Mouse (Mus musculus): ENCODE measurements around the gene Nek5.

Gene Nek5

DNA sequence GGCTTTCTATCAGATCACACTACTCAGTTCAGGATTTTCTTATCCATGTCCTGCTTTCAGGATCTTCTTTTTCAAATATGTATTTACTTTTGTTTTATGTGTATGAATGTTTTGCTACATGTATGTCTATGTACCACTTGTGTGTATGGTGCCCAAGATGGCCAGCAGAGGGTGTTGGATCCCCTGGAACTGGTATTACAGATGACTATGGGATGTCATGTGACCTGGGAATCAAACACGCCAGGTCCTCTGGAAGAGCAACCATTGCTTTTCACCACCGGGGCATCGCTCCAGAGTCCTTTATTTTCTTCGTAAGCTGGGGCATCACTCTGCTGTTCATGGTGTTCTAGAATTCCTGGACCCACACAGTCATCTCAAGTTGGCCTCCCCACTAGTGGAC, 35.6 kb downstream of the Nek5 start:
- DNase-seq (ENCODE audit: low spot score), result no peak

DNA sequence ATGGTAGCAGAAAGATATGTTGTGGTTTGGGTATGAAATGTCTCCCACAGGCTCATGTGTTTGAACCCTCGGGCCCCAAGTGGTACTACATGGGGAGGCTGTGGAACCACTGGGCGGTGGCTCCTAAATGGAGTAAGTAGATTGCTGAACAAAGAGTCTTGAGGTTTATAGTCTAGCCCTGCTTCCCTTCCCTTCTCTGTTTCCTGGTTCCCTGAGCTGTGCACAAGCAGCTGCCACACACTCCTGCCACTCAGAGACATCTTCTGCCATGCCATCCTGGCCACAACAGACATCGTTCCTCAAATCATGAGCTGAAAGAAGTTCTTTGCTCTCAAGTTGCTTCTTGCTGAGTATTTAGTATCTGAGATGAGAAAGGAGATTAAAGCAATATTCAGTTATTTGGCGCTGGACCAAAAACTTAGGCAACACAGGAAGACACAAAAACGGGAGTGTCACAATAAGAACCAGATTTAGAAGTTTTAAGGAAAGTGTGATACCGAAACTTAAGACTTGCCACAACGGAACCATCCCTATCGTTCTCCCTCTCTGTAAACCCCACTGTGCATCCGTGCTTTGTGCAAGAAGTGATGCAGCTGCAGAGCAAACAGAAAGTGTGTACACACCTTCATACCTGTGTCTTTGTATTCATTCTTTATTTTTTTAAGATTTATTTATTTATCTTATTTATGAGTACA, 45.4 kb downstream of the Nek5 start:
- DNase-seq (ENCODE audit: low spot score), result no peak

DNA sequence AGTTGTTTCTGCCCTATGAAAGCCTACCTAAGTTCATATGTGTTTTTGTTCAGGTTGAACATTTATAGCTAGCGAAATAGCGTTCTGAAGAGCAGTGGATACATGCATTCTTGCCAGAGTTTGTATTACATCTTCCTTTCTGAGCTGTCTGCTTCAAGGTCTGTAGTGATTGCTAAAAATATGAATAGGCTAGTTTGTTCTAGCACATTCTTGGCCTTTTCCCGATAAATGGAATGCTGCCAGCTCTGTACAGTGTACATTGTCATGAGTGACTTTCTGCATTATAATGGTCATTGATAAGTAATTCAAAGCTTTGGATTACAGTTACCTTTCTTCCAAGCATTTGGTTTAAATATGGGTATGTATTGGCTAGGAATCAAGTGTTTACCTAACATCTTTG, 63.7 kb downstream of the Nek5 start:
- no peak for DNase-seq (ENCODE audit: low spot score)

DNA sequence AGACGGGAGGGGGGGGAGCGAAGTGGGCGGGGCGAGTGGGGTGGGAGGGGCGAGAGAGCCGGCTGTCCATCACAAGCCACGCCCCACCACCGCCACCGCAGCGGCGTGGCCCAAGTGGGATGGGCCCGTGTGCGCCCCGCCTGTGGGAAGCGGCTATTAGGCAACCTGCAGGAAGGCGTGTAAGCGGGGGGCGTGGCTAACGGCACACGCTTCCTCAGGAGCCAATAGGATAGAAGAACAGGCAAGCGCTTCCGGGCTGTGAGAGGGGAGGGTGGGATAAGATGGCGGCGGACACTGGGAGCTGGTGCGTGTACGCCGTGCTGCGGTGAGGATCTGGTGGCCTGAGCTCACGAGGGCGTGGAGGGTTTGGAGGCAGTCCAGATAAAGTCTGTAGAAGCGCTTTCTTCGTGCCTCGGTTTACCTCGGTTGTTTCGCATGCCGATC, 64.4 kb downstream of the Nek5 start, which contains the start of gene Alg11:
Alg11 (plus strand) TSS at position 276 of the 444 bp plus-strand sequence.
- DNase-seq (ENCODE audit: low spot score), result peak; percentile 99

DNA sequence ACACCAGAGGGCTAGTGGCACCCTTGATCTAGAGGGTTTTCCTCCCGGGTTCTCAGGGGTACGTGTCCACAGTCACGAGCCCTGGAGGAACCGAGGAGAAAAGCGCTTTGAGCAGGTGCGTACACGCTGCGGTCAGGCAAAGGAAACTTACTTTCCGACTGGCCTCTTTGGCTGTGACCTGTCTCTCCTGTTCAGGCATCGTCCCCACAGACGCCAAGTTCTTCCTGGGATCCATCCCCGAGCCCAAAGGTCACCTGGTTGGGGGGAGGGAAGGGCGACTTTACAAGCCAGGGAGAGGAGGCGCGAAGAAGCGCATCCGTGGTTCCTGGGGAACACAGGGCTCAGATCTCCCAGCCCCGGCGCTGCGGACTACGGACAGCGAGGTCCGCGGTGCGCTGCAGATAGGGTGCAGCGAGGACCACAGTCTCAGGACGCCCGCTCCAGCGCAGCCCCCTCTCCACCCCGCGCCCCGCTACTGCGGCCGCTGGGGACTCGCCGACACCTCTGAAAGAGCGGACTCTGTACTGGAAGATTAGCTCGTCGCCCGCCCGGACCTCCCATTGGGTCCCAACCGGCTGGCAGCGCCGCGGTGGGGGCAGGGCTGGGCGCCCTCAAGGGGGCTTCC, 64.9 kb downstream of the Nek5 start, which contains the start of gene Atp7b:
Atp7b (minus strand) TSS at position 485 of the 625 bp plus-strand sequence.
- DNase-seq (ENCODE audit: low spot score), result peak; percentile 37

DNA sequence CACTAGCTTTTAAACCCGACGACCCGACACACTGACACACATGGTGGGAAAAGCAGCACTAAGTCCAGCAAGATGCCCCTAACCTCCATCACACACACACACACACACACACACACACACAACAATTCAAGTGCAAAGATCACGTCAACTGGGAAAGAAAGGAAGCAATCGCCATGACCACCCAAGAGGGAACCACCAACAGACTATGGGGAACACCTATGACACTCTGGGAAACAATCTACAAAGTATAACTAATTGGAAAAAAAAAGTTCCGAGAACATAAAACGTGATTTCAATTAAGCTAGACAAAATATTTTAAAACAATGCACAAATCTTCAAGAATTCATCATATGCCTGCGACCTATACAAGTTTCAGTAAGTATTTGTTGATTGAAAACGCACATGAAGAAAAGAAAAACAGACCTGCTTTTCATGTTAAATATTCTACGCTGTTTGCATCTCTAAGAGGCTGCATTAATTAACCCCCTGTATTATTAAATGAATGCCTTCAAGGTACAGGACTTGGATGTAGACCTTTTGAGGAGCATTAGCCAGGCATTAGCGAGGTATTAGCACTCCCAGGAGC, 65.6 kb downstream of the Nek5 start:
- peak; percentile 28 for DNase-seq (ENCODE audit: low spot score)

DNA sequence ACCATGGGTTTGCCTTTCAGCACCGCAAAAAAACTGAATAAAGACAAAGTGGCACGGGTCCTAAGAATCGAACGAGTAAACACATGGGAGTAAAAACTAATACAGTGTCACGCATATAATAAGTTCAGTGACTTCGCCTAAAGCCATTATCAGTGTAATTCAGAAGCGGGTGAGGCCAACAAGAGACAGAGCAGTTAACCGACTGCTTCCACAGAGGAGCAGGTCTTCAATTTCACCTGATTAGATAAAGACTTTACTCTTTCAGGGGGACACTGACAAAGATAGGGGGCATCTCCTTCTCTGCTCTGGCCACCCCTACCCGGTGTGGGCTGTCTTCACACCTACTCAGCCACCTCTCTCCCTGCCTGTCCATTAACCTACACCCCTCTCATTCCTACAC, 66.5 kb downstream of the Nek5 start:
- no peak for DNase-seq (ENCODE audit: low spot score)

DNA sequence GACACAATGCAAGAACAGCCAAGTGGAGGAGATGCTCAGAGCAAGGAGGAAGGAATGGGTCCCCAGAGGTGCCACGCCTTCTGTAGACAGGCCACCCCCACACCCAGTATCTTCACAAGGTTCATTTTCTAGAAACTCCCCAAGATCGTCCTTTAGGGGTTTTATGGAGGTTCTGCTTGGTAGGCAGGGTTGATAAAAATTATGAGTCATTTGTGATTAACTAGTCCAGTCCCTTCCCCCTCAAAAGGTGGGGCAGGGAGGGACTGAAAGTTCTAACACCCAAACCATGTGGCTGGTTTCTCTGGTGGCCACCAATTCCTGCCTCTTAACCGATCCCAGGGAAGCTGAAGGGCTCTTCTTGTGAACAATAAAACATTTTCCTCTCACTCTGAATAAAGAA, 68.0 kb downstream of the Nek5 start:
- no peak for DNase-seq (ENCODE audit: low spot score)

DNA sequence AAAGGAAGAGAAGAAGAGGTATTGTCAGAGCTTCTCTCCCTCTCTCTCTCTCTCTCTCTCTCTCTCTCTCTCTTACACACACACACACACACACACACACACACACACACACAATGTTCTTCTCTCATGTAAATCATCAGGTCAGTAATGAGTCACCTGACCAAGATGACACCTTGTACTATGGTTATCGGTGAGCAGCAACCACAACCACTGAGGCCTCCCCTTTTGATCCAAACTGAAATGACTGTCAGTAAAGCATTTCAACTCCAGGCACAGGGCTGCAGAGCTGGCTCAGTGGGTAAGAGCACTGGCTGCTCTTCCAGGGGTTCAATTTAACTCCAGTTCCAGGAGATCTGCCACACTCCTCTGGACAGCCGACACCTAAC, 69.4 kb downstream of the Nek5 start:
- no peak for DNase-seq (ENCODE audit: low spot score)

DNA sequence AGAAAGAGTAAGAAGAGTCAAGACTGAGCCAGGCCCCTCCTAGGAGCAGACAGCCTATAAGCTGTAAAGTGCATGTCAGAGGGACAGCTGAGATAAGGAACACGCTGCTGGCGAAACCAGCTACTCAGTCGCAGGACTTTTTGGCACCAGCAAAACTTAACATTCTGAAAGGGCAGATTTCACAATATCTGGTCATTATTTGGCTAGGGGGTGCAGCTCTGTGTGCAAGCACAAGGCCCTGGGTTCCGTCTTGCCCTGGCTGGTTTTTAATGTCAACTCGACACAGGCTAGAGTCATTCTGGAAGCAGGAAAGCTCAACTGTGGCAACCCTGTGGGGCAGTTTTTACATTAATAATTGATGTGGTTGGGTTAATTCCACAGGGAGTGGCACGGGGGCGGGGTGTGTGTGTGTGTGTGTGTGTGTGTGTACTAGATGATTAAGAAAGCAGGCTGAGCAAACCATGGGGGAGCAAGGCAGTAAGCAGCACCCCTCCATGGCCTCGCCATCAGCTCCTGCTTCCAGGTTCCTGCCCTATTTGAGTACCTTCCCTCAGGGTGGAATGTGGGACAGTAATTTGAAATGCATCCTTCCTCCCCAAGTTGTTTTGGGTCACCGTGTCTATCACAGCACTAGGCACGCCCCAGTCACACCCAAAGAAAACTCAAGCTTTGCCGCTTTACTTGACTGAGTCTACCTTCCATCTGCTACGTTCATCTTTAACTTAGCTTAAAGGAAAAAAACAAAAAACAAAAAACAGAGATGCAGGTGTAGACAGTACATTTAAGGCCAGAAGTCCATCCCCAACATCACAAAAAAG, 70.0 kb downstream of the Nek5 start:
- no peak for DNase-seq (ENCODE audit: low spot score)

DNA sequence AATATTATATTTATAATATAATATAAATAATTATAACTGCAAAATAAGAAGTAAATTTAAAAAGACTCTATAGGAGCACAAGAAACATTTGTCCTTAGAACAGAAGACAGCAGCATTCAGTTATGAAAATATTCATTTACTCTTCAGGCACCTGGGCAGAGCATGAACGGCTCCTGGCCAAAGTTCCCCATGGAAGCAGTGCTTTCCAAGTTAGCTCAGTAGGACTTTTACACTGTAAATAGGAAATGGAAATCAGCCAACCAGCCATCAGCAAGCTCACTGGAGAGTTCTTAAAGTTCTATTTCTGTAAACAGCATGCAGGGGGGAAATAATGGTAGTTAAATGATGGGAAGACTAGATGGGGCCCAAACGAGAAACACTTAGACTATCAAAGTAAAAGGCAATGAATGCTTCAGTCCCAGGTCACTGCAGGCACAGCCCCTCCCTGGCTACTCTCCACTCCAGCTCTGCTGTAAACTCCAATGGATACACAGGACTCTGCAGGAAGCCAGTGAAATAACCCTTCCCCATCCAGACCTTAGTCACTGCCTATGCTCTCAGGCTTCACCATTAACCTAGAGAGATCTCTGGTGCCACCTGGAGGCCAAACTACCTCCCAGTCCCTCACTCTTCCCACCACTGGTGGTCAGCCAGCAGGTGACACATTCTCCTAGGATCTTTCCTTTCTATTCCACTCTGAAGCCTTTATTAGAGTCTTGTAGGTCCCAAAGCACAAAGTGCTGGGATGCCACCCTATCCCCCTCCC, 77.0 kb downstream of the Nek5 start:
- DNase-seq (ENCODE audit: low spot score), result peak; percentile 80

DNA sequence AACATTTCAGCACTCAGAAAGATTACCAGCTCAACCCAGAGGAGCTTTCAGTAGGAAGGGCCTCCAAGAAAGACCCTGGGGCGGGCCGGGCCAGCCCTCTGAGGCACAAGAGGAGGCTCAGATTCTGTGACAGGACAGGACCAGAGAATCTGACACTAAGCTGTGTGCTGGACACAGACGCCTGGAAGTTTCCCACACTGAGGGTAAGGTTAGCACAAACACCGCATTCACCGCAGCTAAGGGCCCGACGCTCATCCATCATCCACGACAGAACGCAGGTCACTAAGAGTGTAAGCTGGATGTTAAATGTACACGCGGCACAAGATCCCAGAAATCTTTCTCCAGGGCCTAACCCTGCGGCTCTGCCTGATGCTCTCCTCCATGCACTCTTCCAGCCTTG, 81.1 kb downstream of the Nek5 start:
- DNase-seq (ENCODE audit: low spot score), result no peak

DNA sequence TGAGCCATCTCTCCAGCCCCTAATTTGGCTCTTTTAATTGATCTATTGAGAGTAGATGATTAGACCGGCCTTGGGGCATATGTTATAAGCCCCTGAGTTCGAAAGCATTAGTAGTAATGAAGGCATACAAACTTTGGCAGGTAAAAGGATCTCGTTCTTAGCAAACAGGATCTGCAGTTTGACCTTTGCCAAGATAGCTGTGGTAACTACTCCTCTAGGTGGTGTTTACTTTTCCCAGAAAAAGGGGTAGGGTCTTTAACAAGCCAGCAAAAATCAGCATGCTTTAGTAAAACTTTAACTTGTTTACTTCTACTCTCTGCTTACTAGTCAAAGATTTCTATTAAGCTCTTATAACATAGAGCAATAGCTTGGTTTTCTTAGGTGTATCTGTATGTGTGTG, 82.3 kb downstream of the Nek5 start:
- no peak for DNase-seq (ENCODE audit: low spot score)

DNA sequence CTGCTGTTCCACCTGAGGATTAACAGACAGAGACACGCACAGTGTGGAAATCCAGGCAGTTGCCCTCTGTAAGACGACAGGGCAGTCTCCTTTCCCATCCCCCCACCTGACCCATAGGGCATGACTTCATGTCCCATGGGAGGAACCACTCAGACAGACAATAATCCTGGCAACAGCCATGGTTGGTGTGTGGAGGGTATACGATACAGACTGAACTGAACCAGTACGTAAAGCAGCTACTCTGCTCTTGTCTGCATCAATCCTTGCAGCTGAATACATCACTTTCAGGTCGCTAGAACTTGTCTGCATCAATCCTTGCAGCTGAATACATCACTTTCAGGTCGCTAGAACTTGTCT, 84.7 kb downstream of the Nek5 start:
- DNase-seq (ENCODE audit: low spot score), result peak; percentile 28

DNA sequence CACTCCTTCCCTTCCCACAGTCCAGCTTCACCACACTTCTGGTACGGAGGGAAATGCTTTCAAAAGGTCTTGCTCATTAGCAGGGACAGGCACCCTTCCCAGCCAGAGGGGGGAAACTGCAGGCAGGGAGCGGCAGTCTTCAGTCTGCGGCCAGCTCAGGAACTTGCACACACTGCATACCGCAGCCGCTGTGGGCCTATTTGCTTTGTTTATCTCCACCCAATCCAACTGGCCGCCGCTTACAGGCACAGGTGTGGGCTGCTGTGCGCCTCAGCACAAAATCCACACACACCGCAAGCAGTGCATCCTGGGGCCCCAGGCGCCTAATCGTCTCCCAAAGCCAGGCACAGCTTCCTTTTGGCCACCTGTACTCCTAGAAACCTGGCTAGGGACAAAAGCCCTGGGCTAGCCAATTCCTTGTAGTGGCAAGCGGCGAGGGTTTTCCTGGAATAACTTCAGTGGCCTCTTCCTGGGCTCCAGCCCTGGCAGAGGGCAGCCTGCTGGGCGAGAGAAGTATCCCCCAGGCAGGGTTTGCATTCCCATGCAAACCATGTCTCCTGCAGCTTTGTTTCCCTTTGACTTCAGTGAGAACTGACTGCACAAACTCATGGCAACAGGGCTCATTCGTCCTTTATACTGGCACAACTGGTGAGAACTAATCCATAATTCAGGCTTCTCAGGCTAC, 85.2 kb downstream of the Nek5 start:
- no peak for DNase-seq (ENCODE audit: low spot score)

DNA sequence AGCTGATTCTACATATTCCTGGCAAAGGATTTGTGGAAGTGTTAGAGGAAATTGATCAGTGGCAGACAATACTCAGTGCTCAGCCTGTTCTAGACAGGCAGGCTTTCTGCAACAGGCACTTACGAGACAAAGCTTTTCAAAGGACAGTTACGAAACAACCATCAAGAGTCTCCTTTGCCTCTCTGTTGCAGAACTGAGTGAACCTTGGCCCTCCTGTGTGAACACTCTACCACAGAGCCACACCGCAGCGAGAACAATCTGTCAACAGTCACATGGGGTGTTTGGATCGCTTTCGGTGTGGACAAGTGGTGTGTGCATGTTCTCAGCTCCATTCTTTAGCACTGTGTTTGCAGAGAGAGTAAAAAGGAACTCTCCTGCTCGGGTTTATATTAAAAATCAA, 87.8 kb downstream of the Nek5 start:
- no peak for DNase-seq (ENCODE audit: low spot score)

DNA sequence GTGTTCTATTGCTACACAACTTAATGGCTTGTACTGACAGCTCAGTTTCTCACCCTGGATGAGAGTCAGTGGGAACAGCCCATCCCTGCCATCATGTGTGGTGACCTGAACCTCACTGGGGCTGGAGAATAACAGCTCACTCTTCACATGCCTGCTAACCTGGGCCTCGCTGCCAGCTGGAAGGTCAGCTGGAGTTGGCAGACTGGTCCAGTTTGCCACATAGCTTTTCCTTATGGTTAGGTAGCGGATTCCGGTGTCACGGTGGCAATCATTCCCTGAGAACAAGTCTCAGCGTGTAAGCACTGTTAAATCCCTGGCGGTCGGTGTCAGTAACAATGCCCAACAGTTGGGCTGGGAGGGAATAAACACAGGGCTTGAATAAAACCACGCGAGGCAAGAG, 88.7 kb downstream of the Nek5 start:
- DNase-seq (ENCODE audit: low spot score), result no peak

DNA sequence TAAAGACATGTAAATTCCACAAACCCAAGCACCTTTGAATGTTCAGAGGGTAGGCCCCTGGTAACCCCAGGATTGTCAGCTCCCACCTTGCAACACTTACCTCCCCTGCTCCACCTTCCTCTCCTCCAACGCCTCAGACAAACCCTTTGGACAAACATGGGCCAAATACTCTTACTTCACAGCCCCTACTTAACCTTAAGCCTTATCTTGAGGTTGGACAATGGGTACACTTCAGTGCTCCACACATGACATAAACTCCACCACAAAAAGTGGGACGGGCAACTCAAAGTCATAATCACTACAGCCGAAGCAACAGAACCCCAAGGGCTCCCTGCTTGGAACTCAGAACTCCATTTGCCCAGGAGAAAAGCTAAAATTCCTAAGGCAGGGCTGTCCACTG, 93.9 kb downstream of the Nek5 start:
- no peak for DNase-seq (ENCODE audit: low spot score)

DNA sequence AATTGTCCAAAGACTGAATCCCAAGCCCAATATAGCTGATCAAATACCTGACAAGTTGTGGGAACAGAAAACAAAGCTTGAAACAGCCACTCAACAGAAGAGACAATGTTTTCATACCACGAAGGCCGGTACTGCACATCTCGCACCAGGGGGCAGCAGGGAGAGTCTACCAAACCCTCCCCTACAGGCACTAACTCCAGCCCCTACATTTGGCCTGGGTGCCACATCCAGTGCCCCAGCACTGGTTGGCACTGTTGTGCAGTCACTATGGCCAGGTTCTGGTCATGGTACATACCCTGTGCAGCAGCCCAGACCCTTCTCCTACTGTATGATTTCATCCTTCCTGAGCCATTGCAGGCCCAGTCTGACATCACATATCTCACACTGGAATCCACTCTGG, 95.9 kb downstream of the Nek5 start:
- DNase-seq (ENCODE audit: low spot score), result no peak

DNA sequence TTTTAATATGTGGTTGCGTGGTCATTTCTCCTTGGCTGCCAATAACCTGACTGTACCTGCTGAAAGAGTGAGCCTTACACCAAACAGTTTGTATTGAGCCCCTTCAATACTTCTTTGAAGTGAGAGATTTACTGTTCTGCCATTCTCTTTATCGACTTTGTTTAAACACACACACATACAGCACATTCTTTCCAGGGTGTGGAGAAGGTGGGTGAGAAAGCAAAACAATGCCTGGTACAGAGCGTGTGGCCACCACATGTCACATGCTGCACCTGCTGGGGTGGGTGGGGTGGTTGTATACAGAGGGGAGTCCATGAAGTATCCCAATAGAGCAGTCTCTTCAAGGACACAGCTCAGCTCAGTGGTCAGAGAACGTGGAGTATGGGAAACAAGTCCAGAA, 99.6 kb downstream of the Nek5 start:
- DNase-seq (ENCODE audit: low spot score), result no peak
